Mouse (Mus musculus) heart, postnatal 0 days (tissue): ENCODE measurements at regions not wholly inside any gene's neighbourhood (a gene's known extent, or its start where the extent isn't known, plus 50 kb on each side); places are given as distances from the start of the nearest gene placed in this dataset.

Experiments
- ATAC-seq: fragments of 200-750 bp; cut with Nextera tagmentation; 2 replicates; pipeline ENCODE4 v1.8.0; 2017; ENCODE audit warnings: low read depth, moderate number of reproducible peaks, moderate library complexity; ENCODE audit not compliant: insufficient read depth
- DNase-seq: peaks from one replicate; pipeline ENCODE4 v3.0.0-alpha.2; 2016; ENCODE audit warnings: low spot score
- H3K27ac ChIP-seq: fragments of 300-500 bp; sonication (generic); 2 replicates; pipeline ENCODE4 v1.5.1; 2014; ENCODE audit warnings: low read depth, mild to moderate bottlenecking
- H3K27me3 ChIP-seq: fragments of 300-500 bp; sonication (generic); 2 replicates; pipeline ENCODE4 v1.6.1; 2014; ENCODE audit warnings: low read length, mixed read lengths; ENCODE audit not compliant: control insufficient read depth, insufficient read depth
- H3K36me3 ChIP-seq: fragments of 300-500 bp; sonication (generic); replicated peaks from 2 replicates; pipeline ENCODE4 v1.6.1; 2014; ENCODE audit warnings: low read length, mixed read lengths; ENCODE audit not compliant: control insufficient read depth, insufficient read depth
- H3K4me1 ChIP-seq: fragments of 300-500 bp; sonication (generic); 2 replicates; pipeline ENCODE4 v1.6.1; 2014; ENCODE audit warnings: antibody characterized with exemption; ENCODE audit not compliant: control insufficient read depth, insufficient read depth
- H3K4me2 ChIP-seq: fragments of 300-500 bp; sonication (generic); 2 replicates; pipeline ENCODE4 v1.6.1; 2014; ENCODE audit warnings: low read depth, mild to moderate bottlenecking, low read length, moderate library complexity
- H3K4me3 ChIP-seq: fragments of 300-500 bp; sonication (generic); 2 replicates; pipeline ENCODE4 v1.5.1; 2014; ENCODE audit warnings: low read depth, low read length
- H3K9ac ChIP-seq: fragments of 300-500 bp; sonication (generic); replicated peaks from 2 replicates; pipeline ENCODE4 v1.6.1; 2014; ENCODE audit warnings: low read depth, low read length, mixed read lengths
- H3K9me3 ChIP-seq: fragments of 300-500 bp; sonication (generic); replicated peaks from 2 replicates; pipeline ENCODE4 v1.6.1; 2016; ENCODE audit warnings: low read length; ENCODE audit not compliant: control insufficient read depth
- CTCF ChIP-seq: IDR thresholded peaks from 2 replicates; pipeline ENCODE4 v1.5.1; 2016; ENCODE audit warnings: antibody characterized with exemption, control low read depth, low read depth
- EP300 ChIP-seq: IDR thresholded peaks from 2 replicates; pipeline ENCODE4 v1.6.1; 2016; ENCODE audit warnings: antibody characterized with exemption, low read depth
- WGBS: fragments of 180-500 bp; shearing (Covaris S2); extraction: QIAGEN DNeasy Blood & Tissue Kit; methylation state at CpG from one replicate; pipeline ENCODE4 v1.1.7; 2014; 5-methylcytosine and 5-hydroxymethylcytosine counted together

GRCm38 (mm10) chr17:15151695-15152094 lies 110.4 kb upstream of the Gm3448 start:
- no peak overlapping the region for H3K4me2 ChIP-seq
- no peak overlapping the region for H3K27ac ChIP-seq
- no peaks in the 10 kb centered on the region for H3K36me3 ChIP-seq
- H3K4me3 ChIP-seq: no peak overlapping the region
- no peaks in the 10 kb centered on the region; the same call in 1 of the 2 replicates for H3K27me3 ChIP-seq
- H3K4me1 ChIP-seq: peaks cover 8% of the 10 kb centered on the region
- 50% methylated on average over 3 of the region's 3 CpGs for WGBS
- H3K9ac ChIP-seq: no peak overlapping the region
- H3K9me3 ChIP-seq: no peaks in the 10 kb centered on the region
- no peak for ATAC-seq
- DNase-seq: no peak
- no peak for TF ChIP-seq CTCF
- no peak for TF ChIP-seq EP300

- no peak for ATAC-seq
- no peaks in the 10 kb centered on the region for H3K9me3 ChIP-seq
- no peak overlapping the region for H3K4me3 ChIP-seq
- DNase-seq: no peak
- no peak overlapping the region for H3K4me2 ChIP-seq
- no peak overlapping the region for H3K27ac ChIP-seq
- 26% methylated on average over 7 of the region's 7 CpGs for WGBS
- TF ChIP-seq CTCF (no peak), EP300 (no peak)
- no peak overlapping the region for H3K9ac ChIP-seq
- no peaks in the 10 kb centered on the region; the same call in 1 of the 2 replicates for H3K27me3 ChIP-seq
- no peaks in the 10 kb centered on the region for H3K4me1 ChIP-seq
- no peaks in the 10 kb centered on the region for H3K36me3 ChIP-seq
Observed at GRCm38 (mm10) chr17:15146607-15147006, 105.3 kb upstream of the Gm3448 start.

GRCm38 (mm10) chr17:15145191-15145968 lies 104.0 kb upstream of the Gm3448 start:
- Histone ChIP-seq H3K27ac (no peak overlapping the region), H3K27me3 (no peaks in the 10 kb centered on the region; the same call in 1 of the 2 replicates), H3K36me3 (no peaks in the 10 kb centered on the region), H3K4me3 (no peak overlapping the region), H3K4me2 (no peak overlapping the region), H3K4me1 (no peaks in the 10 kb centered on the region), H3K9ac (no peak overlapping the region), H3K9me3 (no peaks in the 10 kb centered on the region)
- TF ChIP-seq EP300 (no peak), CTCF (no peak)
- WGBS: 83% methylated on average over 14 of the region's 14 CpGs
- DNase-seq (no peak), ATAC-seq (no peak)

DNA sequence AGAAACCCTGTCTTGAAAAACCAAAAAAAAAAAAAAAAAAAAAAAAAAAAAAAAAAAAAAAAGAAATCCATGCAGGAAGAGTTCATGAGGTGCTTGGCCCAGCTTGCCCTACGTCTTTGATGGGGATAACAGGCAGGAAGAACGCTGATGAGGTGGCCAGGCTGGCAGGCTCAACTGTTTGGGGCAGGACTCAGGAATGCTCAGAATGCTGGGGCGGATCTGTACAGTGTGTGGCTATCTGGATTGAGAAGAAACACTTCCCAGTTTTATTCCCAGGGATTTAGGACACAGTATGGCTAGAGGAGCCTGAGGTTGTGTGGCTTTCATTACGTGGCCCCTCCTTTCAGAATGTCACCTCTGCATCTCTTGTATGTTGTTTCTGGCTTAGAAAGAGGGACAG lies 99.1 kb upstream of the Gm3448 start:
- no peaks in the 10 kb centered on the region for H3K36me3 ChIP-seq
- no peaks in the 10 kb centered on the region for H3K9me3 ChIP-seq
- no peaks in the 10 kb centered on the region for H3K27me3 ChIP-seq
- no peak for ATAC-seq
- H3K4me3 ChIP-seq: no peak overlapping the region
- no peaks in the 10 kb centered on the region for H3K4me1 ChIP-seq
- TF ChIP-seq EP300 (no peak), CTCF (no peak)
- H3K27ac ChIP-seq: no peak overlapping the region
- WGBS: 40% methylated on average over 4 of the region's 4 CpGs
- no peak overlapping the region for H3K4me2 ChIP-seq
- no peak overlapping the region for H3K9ac ChIP-seq
- no peak for DNase-seq
